Mouse (Mus musculus) kidney, embryonic 16.5 days (tissue): ENCODE data around the gene Yif1a. TPM values are rescaled to one million over a fixed set of nuclear protein-coding genes. Genes with fewer than 3 reads are reported as not detected.
"Not testable (repeated sequence)": the region's sequence is repeated elsewhere in the genome, so short reads cannot be mapped to it uniquely, and the experiment has no call there.

Experiments
- ATAC-seq: fragments of 200-750 bp; cut with Nextera tagmentation; 2 replicates; pipeline ENCODE4 v1.8.0; 2017; ENCODE audit warnings: moderate TSS enrichment; ENCODE audit not compliant: low FRiP score, low TSS enrichment
- H3K27ac ChIP-seq: fragments of 300-500 bp; sonication (generic); 2 replicates; pipeline ENCODE4 v1.5.1; 2014; ENCODE audit warnings: low read length
- H3K27me3 ChIP-seq: fragments of 300-500 bp; sonication (generic); 2 replicates; pipeline ENCODE4 v1.6.1; 2014; ENCODE audit warnings: low read length, control low read depth, mixed read lengths; ENCODE audit not compliant: insufficient read depth
- H3K36me3 ChIP-seq: fragments of 300-500 bp; sonication (generic); 2 replicates; pipeline ENCODE4 v1.6.1; 2014; ENCODE audit warnings: low read length, control low read depth, mixed read lengths; ENCODE audit not compliant: insufficient read depth
- H3K4me1 ChIP-seq: fragments of 300-500 bp; sonication (generic); 2 replicates; pipeline ENCODE4 v1.6.1; 2014; ENCODE audit warnings: low read length, control low read depth, mixed read lengths; ENCODE audit not compliant: insufficient read depth
- H3K4me2 ChIP-seq: fragments of 300-500 bp; sonication (generic); replicated peaks from 2 replicates; pipeline ENCODE4 v1.6.1; 2014; ENCODE audit warnings: low read depth, low read length
- H3K4me3 ChIP-seq: fragments of 300-500 bp; sonication (generic); 2 replicates; pipeline ENCODE4 v1.5.1; 2014; ENCODE audit warnings: mild to moderate bottlenecking, low read length
- H3K9ac ChIP-seq: fragments of 300-500 bp; sonication (generic); replicated peaks from 2 replicates; pipeline ENCODE4 v1.6.1; 2014; ENCODE audit warnings: low read length
- H3K9me3 ChIP-seq: fragments of 300-500 bp; sonication (generic); 2 replicates; pipeline ENCODE4 v1.6.1; 2016; ENCODE audit warnings: low read length, control low read depth
- WGBS: fragments of 180-500 bp; shearing (Covaris S2); extraction: QIAGEN DNeasy Blood & Tissue Kit; methylation state at CpG from one replicate; pipeline ENCODE4 v1.1.7; 2014; 5-methylcytosine and 5-hydroxymethylcytosine counted together
- polyA plus RNA-seq: library from polyadenylated mRNA; unstranded; fragments of >200 nt; fragmentation: Nextera tagmentation; extraction: Ambion mirVana; gene quantifications from 2 replicates; pipeline ENCODE4 v1.2.1, GENCODE M21; 2015

Yif1a gene
- polyA plus RNA-seq, 1 experiment from 2014 or later: 122 TPM

DNA sequence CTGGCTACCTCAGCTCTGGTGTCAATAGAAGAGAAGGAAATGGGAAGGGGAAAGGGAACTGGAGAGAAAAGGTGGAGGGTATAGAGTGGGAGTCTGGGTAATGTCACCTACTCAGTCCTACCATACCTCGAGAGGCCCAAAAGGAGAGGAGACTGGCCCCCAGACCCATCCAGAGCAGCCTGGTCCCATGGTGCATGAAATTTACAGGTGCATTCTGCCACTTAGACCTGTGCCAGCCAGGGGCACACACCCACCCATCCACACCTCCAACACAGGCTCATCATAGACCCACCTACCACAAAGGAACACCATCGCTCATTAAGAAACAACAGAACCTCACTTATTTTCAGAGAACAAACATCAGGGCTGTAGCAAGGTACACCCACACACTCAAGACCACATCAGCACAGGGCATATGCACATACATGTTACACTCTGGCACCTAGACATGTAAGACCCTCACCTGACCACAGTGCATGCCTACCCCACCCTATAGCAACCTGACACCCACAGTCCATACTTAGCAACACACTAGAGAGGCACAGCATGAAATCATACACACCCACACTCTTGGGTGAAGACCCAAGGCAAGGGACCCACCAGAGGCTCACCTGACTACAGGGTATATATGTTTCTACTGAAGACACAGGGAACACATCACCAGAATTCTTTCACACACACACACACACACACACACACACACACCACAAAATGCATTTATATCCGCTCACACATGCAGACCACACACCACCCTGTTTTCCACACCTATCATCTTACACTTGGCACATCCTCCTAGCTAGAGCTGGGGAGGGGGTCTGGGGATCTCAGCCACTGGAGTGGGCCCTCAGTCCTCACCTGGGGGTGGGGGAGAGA is 4.1 kb upstream of the Yif1a start:
- H3K36me3 ChIP-seq: no peaks in the 10 kb centered on the region
- no peak for ATAC-seq
- H3K4me2 ChIP-seq: no peak overlapping the region
- WGBS: 60% methylated on average over 3 of the region's 3 CpGs
- no peak overlapping the region for H3K9ac ChIP-seq
- no peaks in the 10 kb centered on the region for H3K9me3 ChIP-seq
- peaks cover 19% of the 10 kb centered on the region for H3K4me1 ChIP-seq
- H3K27ac ChIP-seq: no peak overlapping the region
- H3K27me3 ChIP-seq: peaks cover 67% of the 10 kb centered on the region
- H3K4me3 ChIP-seq: no peak overlapping the region

DNA sequence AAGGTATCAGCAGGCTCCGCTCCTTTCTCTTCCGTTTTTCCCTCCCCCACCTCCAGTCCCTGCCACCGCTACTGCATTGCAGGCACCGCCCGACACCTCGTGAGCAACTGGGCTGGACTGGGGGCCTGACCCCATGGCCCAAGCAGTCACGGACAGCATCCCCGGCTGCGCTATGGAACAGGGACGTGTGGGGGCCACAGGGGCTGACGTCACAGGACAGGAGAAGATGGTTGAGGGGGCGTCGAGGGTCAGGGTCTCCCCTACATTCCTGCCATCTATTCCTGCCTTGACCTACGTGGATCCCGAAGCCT is 3.5 kb upstream of the Yif1a start:
- no peak overlapping the region for H3K9ac ChIP-seq
- peak overlapping the region; percentile 52 for H3K4me3 ChIP-seq
- peaks cover 4% of the 10 kb centered on the region for H3K36me3 ChIP-seq
- H3K27ac ChIP-seq: no peak overlapping the region
- H3K4me2 ChIP-seq: peak overlapping the region; percentile 75
- ATAC-seq: no peak
- WGBS: 6% methylated on average over 15 of the region's 15 CpGs
- H3K4me1 ChIP-seq: peaks cover 23% of the 10 kb centered on the region
- H3K9me3 ChIP-seq: no peaks in the 10 kb centered on the region
- peaks cover 67% of the 10 kb centered on the region for H3K27me3 ChIP-seq

DNA sequence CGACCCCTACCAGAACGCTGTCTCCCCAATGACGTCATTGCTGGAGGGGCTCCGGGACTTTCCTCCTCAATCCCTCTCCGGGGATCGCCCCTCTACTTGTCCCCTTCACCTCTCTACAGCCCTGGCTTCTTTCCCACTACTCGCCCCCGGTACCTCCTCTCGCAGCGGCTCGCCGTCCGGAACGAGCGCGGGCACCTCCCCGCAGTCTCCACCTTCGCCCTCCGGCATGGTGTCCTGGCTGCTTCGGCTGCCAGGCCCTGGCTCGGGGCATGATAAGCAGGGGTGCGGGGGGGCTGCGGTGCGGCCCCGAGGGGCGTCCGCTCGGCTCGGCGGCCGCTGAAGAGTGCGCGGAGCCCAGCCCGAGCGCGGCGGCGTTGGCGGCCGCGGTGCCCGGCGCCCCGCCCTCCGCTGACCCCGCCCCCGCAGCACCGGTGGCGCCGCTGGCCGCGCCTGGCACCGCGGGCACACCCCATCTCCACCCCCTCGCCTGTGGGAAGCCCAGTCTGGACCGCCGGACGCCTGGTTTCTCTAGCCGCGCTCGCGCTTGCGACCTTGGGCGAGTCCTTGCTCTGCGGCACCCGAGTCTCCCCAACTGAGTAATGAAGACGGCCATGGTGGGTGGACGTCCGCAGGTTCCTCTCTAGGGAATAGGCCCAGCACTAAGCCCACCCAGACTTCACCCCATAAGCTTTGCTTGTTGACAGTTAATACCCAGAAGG is 3.0 kb upstream of the Yif1a start, which contains the start of gene Tmem151a:
Tmem151a (minus strand) TSS at position 387 of the 719 bp plus-strand sequence.
- H3K9ac ChIP-seq: peak within 1 kb of the TSS; percentile 53; the same call in 1 of the 2 replicates
- H3K27ac ChIP-seq: no peak within 1 kb of the TSS
- peaks cover 9% of the 10 kb centered on the region for H3K36me3 ChIP-seq
- peaks cover 63% of the 10 kb centered on the region for H3K27me3 ChIP-seq
- WGBS: under 1% methylated on average over 57 of the region's 69 CpGs
- H3K4me3 ChIP-seq: peak within 1 kb of the TSS; percentile 52
- peaks cover 23% of the 10 kb centered on the region for H3K4me1 ChIP-seq
- peak within 1 kb of the TSS; percentile 75 for H3K4me2 ChIP-seq
- ATAC-seq: no peak
- H3K9me3 ChIP-seq: no peaks in the 10 kb centered on the region

DNA sequence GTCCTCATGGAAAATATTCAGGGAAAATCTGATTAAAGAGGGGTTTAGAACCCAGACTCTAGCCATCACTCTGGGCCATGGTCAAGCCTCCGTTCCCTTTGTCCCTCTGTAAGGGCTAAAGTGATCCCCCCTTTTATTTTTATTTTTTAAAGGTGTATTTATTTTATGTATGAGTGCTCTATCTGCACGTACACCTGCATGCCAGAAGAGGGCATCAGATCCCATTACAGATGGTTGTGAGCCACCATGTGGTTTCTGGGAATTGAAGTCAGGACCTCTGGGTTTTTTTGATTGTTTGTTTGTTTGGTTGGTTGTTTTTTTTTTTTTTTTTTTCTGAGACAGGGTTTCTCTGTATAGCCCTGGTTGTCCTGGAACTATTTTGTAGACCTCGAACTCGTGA is 1.8 kb upstream of the Yif1a start:
- H3K4me2 ChIP-seq, H3K4me3 ChIP-seq, ATAC-seq, H3K9ac ChIP-seq, H3K9me3 ChIP-seq, H3K27ac ChIP-seq: not testable (repeated sequence)
- peaks cover 17% of the 10 kb centered on the region for H3K36me3 ChIP-seq
- H3K27me3 ChIP-seq: peaks cover 51% of the 10 kb centered on the region
- peaks cover 23% of the 10 kb centered on the region for H3K4me1 ChIP-seq
- 55% methylated on average over 4 of the region's 4 CpGs for WGBS

DNA sequence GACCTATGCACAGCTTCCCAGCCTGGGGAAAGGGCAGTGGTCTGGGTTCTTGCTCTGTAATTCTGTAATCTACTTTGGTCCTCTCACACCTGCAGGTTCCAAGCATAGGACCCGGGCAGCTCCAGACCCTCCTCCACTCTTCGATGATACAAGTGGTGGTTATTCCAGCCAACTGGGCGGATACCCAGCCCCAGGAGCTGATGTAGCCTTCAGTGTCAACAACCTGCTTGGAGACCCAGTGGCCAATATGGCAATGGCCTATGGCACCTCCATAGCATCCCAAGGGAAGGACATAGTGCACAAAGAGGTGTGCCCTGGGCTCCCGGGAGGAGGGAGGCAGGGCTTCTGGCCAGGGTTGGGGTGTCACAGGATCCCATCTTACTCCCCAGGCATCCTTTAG is 986 bp downstream of the Yif1a start:
- Histone ChIP-seq H3K9me3 (no peaks in the 10 kb centered on the region), H3K4me3 (peak overlapping the region; percentile 81), H3K4me2 (peak overlapping the region; percentile 83), H3K4me1 (peaks cover 28% of the 10 kb centered on the region), H3K36me3 (peaks cover 27% of the 10 kb centered on the region), H3K27ac (no peak overlapping the region), H3K9ac (peak overlapping the region; percentile 81; the same call in 1 of the 2 replicates), H3K27me3 (peaks cover 23% of the 10 kb centered on the region)
- no peak for ATAC-seq
- 90% methylated on average over 4 of the region's 4 CpGs for WGBS

DNA sequence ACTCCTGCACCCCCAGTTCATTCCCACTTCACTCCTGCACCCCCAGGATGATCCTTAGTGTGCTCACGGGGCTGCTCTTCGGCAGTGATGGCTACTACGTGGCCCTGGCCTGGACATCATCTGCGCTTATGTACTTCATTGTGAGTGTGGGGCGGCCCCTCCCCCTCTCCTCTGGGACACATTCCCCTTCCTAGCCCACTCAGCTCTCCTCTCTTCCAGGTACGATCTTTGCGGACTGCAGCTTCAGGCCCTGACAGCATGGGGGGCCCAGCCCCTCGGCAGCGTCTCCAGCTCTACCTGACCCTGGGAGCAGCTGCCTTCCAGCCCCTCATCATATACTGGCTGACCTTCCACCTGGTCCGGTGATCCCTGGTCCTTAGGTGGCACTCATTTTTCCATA is 3.7 kb downstream of the Yif1a start:
- peaks cover 35% of the 10 kb centered on the region for H3K4me1 ChIP-seq
- WGBS: 84% methylated on average over 10 of the region's 10 CpGs
- H3K9me3 ChIP-seq: no peaks in the 10 kb centered on the region

DNA sequence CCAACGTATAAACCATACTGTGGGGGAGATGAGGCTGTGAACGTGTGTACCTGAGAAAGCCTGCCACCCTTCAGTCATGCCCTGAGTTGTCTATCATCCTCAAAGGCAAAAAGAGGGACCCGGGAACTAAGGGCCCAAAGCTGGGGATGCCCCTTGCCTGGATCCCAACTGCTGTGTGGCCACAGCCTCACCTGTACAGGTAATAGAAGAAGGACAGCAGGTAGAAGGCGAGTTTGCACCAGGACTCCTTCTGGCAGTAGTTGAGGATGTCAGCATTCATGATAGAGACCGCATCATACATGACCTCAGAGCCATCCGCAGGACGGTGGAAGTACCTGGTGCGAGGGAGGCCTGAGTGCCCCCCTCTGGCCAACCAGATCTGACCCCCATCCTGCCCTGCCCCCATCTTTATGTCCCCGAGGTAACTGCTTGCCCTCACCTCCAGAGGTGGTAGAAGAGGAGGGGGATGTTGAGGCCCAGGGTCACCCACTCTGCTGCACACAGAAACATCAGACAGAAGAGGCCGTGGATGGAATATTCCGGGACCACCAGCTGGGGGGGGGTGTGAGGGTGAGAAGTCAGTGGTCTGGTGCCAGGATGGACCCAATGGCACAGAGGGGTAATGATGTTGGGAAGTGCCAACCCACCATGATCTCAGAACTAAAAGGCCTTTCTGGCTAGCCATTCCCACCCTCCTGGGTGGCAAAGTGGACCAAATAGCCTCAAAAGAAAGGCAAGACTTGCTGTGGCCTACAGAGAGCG is 5.3 kb downstream of the Yif1a start:
- ATAC-seq: no peak
- Histone ChIP-seq H3K36me3 (peaks cover 27% of the 10 kb centered on the region), H3K27ac (no peak overlapping the region), H3K9me3 (no peaks in the 10 kb centered on the region), H3K4me2 (no peak overlapping the region), H3K4me3 (no peak overlapping the region), H3K4me1 (peaks cover 42% of the 10 kb centered on the region), H3K9ac (0 out of 2 replicates have a peak overlapping the region, but pooled peaks have one; percentile 32), H3K27me3 (no peaks in the 10 kb centered on the region)
- 67% methylated on average over 12 of the region's 12 CpGs for WGBS

More for the DNA sequence above, 3.7 kb downstream of the Yif1a start:
- Histone ChIP-seq H3K4me2 (no peak overlapping the region), H3K9ac (no peak overlapping the region), H3K36me3 (peaks cover 27% of the 10 kb centered on the region), H3K27me3 (no peaks in the 10 kb centered on the region), H3K27ac (no peak overlapping the region), H3K4me3 (no peak overlapping the region)
- no peak for ATAC-seq

DNA sequence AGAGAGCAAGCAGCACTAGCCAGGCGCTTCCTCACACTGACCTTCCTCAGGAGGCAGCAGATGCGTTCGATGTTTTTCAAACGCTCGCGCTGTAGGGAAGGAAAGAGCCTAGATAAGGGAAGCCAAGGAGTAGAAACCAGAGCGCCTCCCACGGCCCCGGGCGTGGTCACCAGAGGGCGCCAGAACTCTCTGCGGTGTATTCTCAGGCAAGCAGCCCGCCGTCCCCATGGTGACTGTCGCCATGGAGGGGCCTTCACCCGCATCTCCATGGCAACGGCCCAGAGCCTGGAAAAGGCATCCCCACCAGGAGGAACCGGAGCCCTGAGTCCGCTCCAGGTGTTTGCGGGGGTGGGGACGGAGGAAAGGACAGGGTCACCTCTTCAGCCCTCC is 5.9 kb downstream of the Yif1a start:
- H3K4me2 ChIP-seq: no peak overlapping the region

DNA sequence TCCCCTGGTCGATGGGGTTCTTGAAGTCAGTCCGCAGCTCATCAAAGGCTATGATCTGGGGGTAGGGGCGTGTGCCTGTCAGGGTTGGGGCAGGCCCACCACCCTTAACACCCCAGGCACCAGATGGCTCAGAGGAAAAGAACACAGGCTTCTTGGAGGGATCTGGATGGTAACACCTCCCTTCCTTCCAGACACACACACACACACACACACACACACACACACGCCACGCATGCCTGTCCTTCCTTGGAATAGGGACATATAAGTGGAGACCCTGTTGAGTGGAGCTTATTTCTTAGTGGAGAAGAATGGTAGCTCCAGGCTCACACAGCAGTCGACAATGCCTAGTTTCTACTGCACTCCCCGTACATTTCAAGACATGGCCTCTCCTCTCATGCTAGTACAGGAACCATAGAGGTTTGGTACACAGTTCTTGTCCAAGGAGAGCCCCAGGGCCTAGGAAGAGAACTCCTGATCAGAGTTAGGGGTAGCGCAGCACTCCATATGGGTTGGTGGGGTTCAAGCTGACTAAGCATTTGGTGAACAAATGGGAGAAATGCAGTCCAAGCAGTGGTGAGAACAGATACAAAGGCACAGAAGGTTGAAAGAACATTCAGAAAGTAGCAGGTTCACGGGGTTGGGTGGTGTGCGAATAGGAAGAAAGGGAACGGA is 6.5 kb downstream of the Yif1a start:
- no peak overlapping the region for H3K27ac ChIP-seq
- WGBS: 38% methylated on average over 11 of the region's 11 CpGs
- H3K36me3 ChIP-seq: peaks cover 28% of the 10 kb centered on the region
- no peaks in the 10 kb centered on the region for H3K9me3 ChIP-seq
- peaks cover 39% of the 10 kb centered on the region for H3K4me1 ChIP-seq
- H3K9ac ChIP-seq: no peak overlapping the region
- H3K4me2 ChIP-seq: no peak overlapping the region
- H3K4me3 ChIP-seq: no peak overlapping the region
- peak; percentile 17; the same call in 1 of the 2 replicates for ATAC-seq
- no peaks in the 10 kb centered on the region for H3K27me3 ChIP-seq

More for the DNA sequence above, 5.9 kb downstream of the Yif1a start:
- Histone ChIP-seq H3K4me3 (no peak overlapping the region), H3K36me3 (peaks cover 27% of the 10 kb centered on the region), H3K27me3 (no peaks in the 10 kb centered on the region), H3K9me3 (no peaks in the 10 kb centered on the region), H3K4me1 (peaks cover 42% of the 10 kb centered on the region), H3K27ac (no peak overlapping the region), H3K9ac (0 out of 2 replicates have a peak overlapping the region, but pooled peaks have one; percentile 32)
- WGBS: under 1% methylated on average over 21 of the region's 21 CpGs
- ATAC-seq: peak; percentile 27
